Mouse (Mus musculus) kidney, embryonic 14.5 days (tissue): ENCODE measurements around the gene Nop10. TPM values are rescaled to one million over a fixed set of nuclear protein-coding genes. Genes with fewer than 3 reads are reported as not detected.

Experiments
- ATAC-seq: fragments of 200-750 bp; cut with Nextera tagmentation; 2 replicates; pipeline ENCODE4 v1.8.0; 2017; ENCODE audit warnings: moderate number of reproducible peaks, mild to moderate bottlenecking, moderate TSS enrichment, moderate library complexity; ENCODE audit not compliant: low FRiP score, low TSS enrichment
- H3K27ac ChIP-seq: fragments of 300-500 bp; sonication (generic); 2 replicates; pipeline ENCODE4 v1.5.1; 2014; ENCODE audit warnings: low read depth, mild to moderate bottlenecking, low read length, moderate library complexity, mixed read lengths
- H3K27me3 ChIP-seq: fragments of 300-500 bp; sonication (generic); 2 replicates; pipeline ENCODE4 v1.6.1; 2014; ENCODE audit warnings: mild to moderate bottlenecking, low read length; ENCODE audit not compliant: control insufficient read depth, insufficient read depth
- H3K36me3 ChIP-seq: fragments of 300-500 bp; sonication (generic); 2 replicates; pipeline ENCODE4 v1.6.1; 2014; ENCODE audit warnings: low read length, mixed read lengths; ENCODE audit not compliant: control insufficient read depth, insufficient read depth
- H3K4me1 ChIP-seq: fragments of 300-500 bp; sonication (generic); 2 replicates; pipeline ENCODE4 v1.6.1; 2014; ENCODE audit warnings: low read length, mixed read lengths; ENCODE audit not compliant: control insufficient read depth, insufficient read depth
- H3K4me2 ChIP-seq: fragments of 300-500 bp; sonication (generic); replicated peaks from 2 replicates; pipeline ENCODE4 v1.6.1; 2014; ENCODE audit warnings: low read depth, mild to moderate bottlenecking, low read length
- H3K4me3 ChIP-seq: fragments of 300-500 bp; sonication (generic); 2 replicates; pipeline ENCODE4 v1.5.1; 2014; ENCODE audit warnings: mild to moderate bottlenecking, low read length
- H3K9ac ChIP-seq: fragments of 300-500 bp; sonication (generic); 2 replicates; pipeline ENCODE4 v1.6.1; 2014; ENCODE audit warnings: low read depth, mild to moderate bottlenecking, low read length, moderate library complexity
- H3K9me3 ChIP-seq: fragments of 300-500 bp; sonication (generic); 2 replicates; pipeline ENCODE4 v1.6.1; 2016; ENCODE audit warnings: low read length; ENCODE audit not compliant: control insufficient read depth
- WGBS: fragments of 180-500 bp; shearing (Covaris S2); extraction: QIAGEN DNeasy Blood & Tissue Kit; methylation state at CpG from one replicate; pipeline ENCODE4 v1.1.7; 2014; 5-methylcytosine and 5-hydroxymethylcytosine counted together
- polyA plus RNA-seq: library from polyadenylated mRNA; unstranded; fragments of >200 nt; fragmentation: Nextera tagmentation; extraction: Ambion mirVana; gene quantifications from 2 replicates; pipeline ENCODE4 v1.2.1, GENCODE M21; 2014

Nop10 gene
- polyA plus RNA-seq, 1 experiment from 2014 or later: 225 TPM

DNA sequence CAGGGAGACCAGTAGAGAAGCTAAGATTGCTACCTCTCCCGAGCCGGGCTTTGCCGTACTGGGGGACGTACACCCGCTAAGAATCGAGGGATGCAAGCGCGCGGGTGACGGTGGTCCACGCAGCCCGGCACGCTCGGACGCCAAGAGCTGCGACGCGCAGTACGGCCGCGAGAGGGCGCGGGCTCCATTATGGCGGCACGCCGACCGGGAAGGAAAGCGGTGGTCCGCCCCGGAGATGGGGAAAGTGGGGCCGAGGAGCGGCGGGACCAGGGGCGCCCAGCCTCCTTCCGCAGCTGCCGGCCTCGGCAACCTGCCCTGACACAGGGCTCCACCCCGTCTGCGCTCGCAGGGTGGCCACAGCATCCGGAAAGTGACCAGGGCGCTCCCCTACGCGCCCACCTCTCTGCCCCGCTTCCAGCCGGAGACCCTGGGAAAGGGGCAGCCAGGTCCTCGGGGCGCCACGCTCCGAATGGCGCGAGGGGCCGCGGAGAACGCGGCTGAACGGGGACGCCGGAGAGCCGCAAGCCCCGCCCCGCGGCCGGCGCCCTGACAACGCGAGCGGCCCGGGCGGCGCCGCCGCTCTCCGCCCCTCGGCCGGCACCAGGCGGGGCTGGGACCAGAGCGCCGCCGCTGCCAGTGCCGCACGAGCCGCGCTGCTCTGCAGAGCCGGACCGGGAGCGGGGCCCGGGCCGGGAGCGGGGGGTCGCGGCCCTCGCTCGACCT, 22.4 kb upstream of the Nop10 start, which contains the start of gene Lpcat4:
Gene Lpcat4, plus strand, starts transcription at position 257 of the 723 bp plus-strand sequence.
- under 1% methylated on average over 58 of the region's 94 CpGs for WGBS
- H3K4me2 ChIP-seq: peak within 1 kb of the TSS; percentile 91
- no peaks in the 10 kb centered on the region for H3K27me3 ChIP-seq
- peaks cover 14% of the 10 kb centered on the region; the same call in 1 of the 2 replicates for H3K4me1 ChIP-seq
- ATAC-seq: peak; percentile 90
- peak within 1 kb of the TSS; percentile 81 for H3K9ac ChIP-seq
- H3K9me3 ChIP-seq: no peaks in the 10 kb centered on the region
- H3K4me3 ChIP-seq: peak within 1 kb of the TSS; percentile 79
- H3K27ac ChIP-seq: peak within 1 kb of the TSS; percentile 93
- H3K36me3 ChIP-seq: peaks cover 4% of the 10 kb centered on the region; the same call in 1 of the 2 replicates

DNA sequence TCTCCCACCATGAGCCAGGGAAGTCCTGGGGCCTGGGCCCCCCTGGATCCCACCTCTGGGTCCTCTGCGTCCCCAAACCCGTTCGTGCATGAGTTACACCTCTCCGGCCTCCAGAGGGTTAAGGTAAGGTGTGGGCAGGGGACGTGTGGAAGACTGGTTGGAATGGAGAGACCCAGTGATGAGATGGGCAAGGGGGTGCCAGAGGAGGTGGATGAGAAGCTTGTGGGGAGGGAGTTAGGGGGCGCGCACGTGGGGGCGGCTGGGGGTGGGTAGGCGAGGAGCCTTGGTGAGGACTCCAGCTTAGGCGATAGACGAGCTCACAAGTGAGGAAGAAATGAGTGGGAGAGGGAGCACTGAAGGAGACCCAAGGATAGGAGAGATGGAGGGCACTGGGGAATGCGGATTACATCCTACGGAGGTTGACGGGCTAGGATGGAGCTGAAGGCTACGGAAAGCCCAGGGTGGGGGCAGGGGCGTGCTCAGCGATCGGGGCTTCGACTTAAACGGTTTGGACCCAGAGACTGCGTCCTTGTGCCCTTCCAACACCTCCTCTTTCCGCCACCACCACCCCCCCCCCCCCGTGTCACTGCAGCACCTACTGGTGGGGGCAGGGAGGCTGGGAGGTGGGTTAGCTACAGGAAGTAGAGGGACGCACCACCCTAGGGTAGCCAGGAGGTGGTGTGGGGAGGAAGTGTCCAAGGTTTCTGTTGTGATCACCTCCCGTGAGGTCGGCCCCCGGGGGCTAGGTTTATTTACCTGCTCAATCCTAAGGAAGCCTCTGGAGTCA, 21.6 kb upstream of the Nop10 start:
- H3K4me2 ChIP-seq: peak overlapping the region; percentile 91
- ATAC-seq: peak; percentile 60

GRCm38 (mm10) chr2:112241787-112242186, 19.9 kb upstream of the Nop10 start:
- Histone ChIP-seq H3K27me3 (no peaks in the 10 kb centered on the region), H3K4me3 (no peak overlapping the region), H3K9me3 (no peaks in the 10 kb centered on the region), H3K4me1 (peaks cover 14% of the 10 kb centered on the region; the same call in 1 of the 2 replicates), H3K27ac (no peak overlapping the region), H3K9ac (no peak overlapping the region), H3K4me2 (no peak overlapping the region), H3K36me3 (peaks cover 6% of the 10 kb centered on the region; the same call in 1 of the 2 replicates)
- 66% methylated on average over 14 of the region's 14 CpGs for WGBS
- ATAC-seq: no peak

More for the DNA sequence above, 21.6 kb upstream of the Nop10 start:
- peak overlapping the region; percentile 81 for H3K9ac ChIP-seq
- WGBS: under 1% methylated on average over 26 of the region's 28 CpGs
- peaks cover 14% of the 10 kb centered on the region; the same call in 1 of the 2 replicates for H3K4me1 ChIP-seq
- H3K9me3 ChIP-seq: no peaks in the 10 kb centered on the region
- H3K36me3 ChIP-seq: peaks cover 4% of the 10 kb centered on the region; the same call in 1 of the 2 replicates
- H3K27me3 ChIP-seq: no peaks in the 10 kb centered on the region
- peak overlapping the region; percentile 93 for H3K27ac ChIP-seq
- H3K4me3 ChIP-seq: peak overlapping the region; percentile 79

- Histone ChIP-seq H3K27me3 (no peaks in the 10 kb centered on the region), H3K4me2 (no peak overlapping the region), H3K4me3 (no peak overlapping the region), H3K4me1 (peaks cover 9% of the 10 kb centered on the region; the same call in 1 of the 2 replicates), H3K9me3 (no peaks in the 10 kb centered on the region), H3K9ac (no peak overlapping the region), H3K27ac (no peak overlapping the region), H3K36me3 (peaks cover 6% of the 10 kb centered on the region; the same call in 1 of the 2 replicates)
- no peak for ATAC-seq
- WGBS: 76% methylated on average over 5 of the region's 5 CpGs
Observed at GRCm38 (mm10) chr2:112245307-112245706, 16.4 kb upstream of the Nop10 start.

DNA sequence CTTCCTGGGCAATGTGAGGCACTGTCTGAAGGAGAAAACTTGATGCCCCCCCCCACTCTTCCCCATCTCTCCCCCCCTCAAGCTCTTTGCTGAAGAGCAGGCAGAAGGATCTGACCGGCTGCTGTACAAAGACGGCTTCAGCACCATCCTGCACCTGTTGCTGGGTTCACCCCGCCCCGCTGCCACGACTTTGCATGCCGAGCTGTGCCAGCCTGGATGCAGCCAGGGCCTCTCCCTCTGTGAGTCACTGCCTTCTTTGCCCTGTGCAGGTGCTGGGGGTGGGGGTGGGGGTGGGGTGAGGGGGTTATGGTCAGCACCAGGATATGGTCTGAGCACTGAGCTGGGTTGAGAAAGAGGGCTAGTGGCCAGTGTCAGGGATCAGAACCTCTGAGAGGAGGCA, 15.5 kb upstream of the Nop10 start:
- 0 out of 2 replicates have a peak, but pooled peaks cover 9% of the 10 kb centered on the region for H3K4me1 ChIP-seq
- peaks cover 6% of the 10 kb centered on the region; the same call in 1 of the 2 replicates for H3K36me3 ChIP-seq
- H3K9ac ChIP-seq: no peak overlapping the region
- H3K4me2 ChIP-seq: no peak overlapping the region
- no peak overlapping the region for H3K27ac ChIP-seq
- H3K27me3 ChIP-seq: no peaks in the 10 kb centered on the region
- H3K4me3 ChIP-seq: no peak overlapping the region
- H3K9me3 ChIP-seq: no peaks in the 10 kb centered on the region
- 88% methylated on average over 6 of the region's 6 CpGs for WGBS
- no peak for ATAC-seq

DNA sequence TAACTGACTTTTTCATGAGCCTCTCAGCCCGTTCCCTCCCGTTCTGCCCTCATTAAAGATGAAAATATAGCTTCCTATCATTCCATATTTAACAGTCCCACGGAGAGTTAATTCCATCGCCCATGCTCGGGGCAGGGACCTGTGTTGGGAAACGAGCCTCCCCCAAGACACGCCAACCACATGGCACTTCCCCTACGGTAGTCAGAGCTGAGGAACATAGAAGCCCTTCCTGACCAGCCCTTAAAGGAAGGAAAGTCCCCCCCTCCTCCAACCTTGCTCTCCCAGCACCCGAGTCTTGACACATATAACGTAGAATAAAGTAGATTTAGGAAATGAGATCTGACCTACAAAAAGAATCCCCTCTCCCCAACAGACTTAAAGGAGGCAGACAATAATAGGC, 14.4 kb upstream of the Nop10 start:
- Histone ChIP-seq H3K9me3 (no peaks in the 10 kb centered on the region), H3K4me1 (0 out of 2 replicates have a peak, but pooled peaks cover 5% of the 10 kb centered on the region), H3K4me3 (no peak overlapping the region), H3K9ac (no peak overlapping the region), H3K27me3 (no peaks in the 10 kb centered on the region), H3K36me3 (peaks cover 6% of the 10 kb centered on the region; the same call in 1 of the 2 replicates), H3K27ac (no peak overlapping the region), H3K4me2 (no peak overlapping the region)
- no peak for ATAC-seq
- 81% methylated on average over 10 of the region's 10 CpGs for WGBS

DNA sequence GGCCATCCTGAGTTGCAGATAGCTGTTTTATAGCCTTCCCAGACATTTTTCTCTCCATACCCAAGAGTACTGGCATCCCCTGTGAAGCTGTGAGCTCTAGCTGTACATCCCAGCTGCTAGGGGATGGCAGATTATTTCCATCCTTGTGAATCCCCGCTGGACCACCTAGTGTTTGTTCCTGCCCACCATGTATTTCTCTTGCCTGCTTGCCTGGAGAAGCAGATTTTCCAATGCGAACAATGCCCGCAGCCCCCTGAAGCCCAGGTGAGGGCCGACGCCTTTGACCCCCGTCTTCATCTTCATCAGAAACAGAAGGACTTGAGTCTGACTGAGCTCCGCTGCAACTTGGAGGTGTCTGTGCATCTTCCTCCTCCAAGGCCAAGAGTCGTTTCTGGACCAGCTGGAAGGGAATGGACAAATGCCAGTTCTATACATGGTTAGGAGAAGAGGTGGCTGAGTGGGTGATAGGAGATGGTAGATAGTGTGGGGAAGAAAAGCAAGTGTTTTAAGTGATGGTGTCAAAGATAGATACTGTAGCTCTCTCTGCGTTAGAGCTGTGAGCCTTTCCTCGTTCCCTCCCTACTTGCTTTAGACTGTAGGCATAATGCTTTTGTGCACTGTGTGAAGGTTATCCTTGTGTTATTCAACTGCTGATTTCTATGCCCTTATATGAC, 11.8 kb upstream of the Nop10 start:
- ATAC-seq: no peak
- WGBS: 91% methylated on average over 10 of the region's 10 CpGs
- Histone ChIP-seq H3K4me3 (no peak overlapping the region), H3K9ac (no peak overlapping the region), H3K27ac (no peak overlapping the region), H3K9me3 (no peaks in the 10 kb centered on the region), H3K27me3 (no peaks in the 10 kb centered on the region), H3K36me3 (0 out of 2 replicates have a peak, but pooled peaks cover 2% of the 10 kb centered on the region), H3K4me1 (no peaks in the 10 kb centered on the region), H3K4me2 (no peak overlapping the region)

- no peaks in the 10 kb centered on the region for H3K9me3 ChIP-seq
- no peaks in the 10 kb centered on the region for H3K4me1 ChIP-seq
- no peak overlapping the region for H3K9ac ChIP-seq
- H3K4me2 ChIP-seq: no peak overlapping the region
- no peaks in the 10 kb centered on the region for H3K27me3 ChIP-seq
- no peaks in the 10 kb centered on the region for H3K36me3 ChIP-seq
- H3K27ac ChIP-seq: no peak overlapping the region
- no peak for ATAC-seq
- no peak overlapping the region for H3K4me3 ChIP-seq
- WGBS: 55% methylated on average over 7 of the region's 7 CpGs
Observed at GRCm38 (mm10) chr2:112254675-112255515, 6.8 kb upstream of the Nop10 start.
